In the genomic region with DNA sequence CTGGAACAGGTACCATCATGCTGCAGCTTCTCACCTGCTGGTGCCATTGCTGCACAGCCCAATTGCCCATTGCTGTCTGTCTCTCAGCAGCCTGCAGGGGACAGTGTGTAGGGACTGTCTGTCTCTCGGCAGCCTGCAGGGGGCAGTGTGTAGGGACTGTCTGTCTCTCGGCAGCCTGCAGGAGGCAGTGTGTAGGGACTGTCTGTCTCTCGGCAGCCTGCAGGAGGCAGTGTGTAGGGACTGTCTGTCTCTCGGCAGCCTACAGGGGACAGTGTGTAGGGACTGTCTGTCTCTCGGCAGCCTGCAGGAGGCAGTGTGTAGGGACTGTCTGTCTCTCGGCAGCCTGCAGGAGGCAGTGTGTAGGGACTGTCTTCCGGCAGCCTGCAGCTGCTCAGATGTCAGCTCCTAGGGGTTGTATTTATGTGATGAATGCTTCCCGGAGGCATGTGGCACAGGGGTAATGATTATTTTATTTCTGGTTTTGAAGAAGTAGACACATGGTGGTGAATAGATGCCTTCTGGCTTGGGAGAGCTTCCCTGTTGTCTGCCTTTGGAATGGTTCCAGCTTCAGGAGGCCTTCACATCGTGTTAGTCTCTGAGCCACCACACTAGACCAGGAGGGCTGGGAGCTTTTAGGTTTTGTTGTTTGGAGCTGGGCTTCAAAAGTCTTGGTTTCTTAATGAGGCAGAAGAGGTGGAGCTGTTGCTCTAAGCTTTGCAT, we compare ENCODE assay signal across 8 mouse cellular contexts.
DNase-seq lines count a peak whose midpoint lies in the region; ATAC-seq and TF ChIP-seq lines count a peak whose summit lies in the region.

No protein-coding gene starts in this region.

- peak; percentile 52 for DNase-seq in forebrain, embryonic 14.5 days (ENCODE audit: low spot score)
- DNase-seq in layer of hippocampus, adult 2 months (ENCODE audit: low spot score in 2 of 2) = peak in 1 of 2 experiments; percentile 24
- DNase-seq in layer of hippocampus, postnatal 25 days (ENCODE audit: extremely low spot score in 1 of 2, low spot score in 1 of 2) = no peak
- DNase-seq in Patski (ENCODE audit: low read depth, low spot score) = no peak
- peak; percentile 59 for DNase-seq in layer of hippocampus, adult 9-11 months
- no peak for DNase-seq in adrenal gland, postnatal 10 days
- DNase-seq in thymus, postnatal 36 days = no peak

- WGBS in forebrain, embryonic 14.5 days = 77% methylated on average over 9 of the region's 9 CpGs
- WGBS in forebrain, embryonic 13.5 days = 80% methylated on average over 9 of the region's 9 CpGs

- H3K9ac ChIP-seq in forebrain, embryonic 14.5 days (ENCODE audit: low read length) = no peak overlapping the region
- no peak overlapping the region for H3K9ac ChIP-seq in forebrain, embryonic 13.5 days

- H3K27me3 ChIP-seq in forebrain, embryonic 14.5 days (replicated peaks; ENCODE audit: control insufficient read depth, insufficient read depth, low read length) = no peaks in the 10 kb centered on the region
- H3K27me3 ChIP-seq in forebrain, embryonic 13.5 days = no peaks in the 10 kb centered on the region
- no peaks in the 10 kb centered on the region for H3K27me3 ChIP-seq in Patski

- no peak overlapping the region for H3K4me3 ChIP-seq in forebrain, embryonic 14.5 days (ENCODE audit: low read depth, low read length)
- no peak overlapping the region for H3K4me3 ChIP-seq in forebrain, embryonic 13.5 days
- no peak overlapping the region for H3K4me3 ChIP-seq in layer of hippocampus, adult 2 months

- POLR2A ChIA-PET in Patski (lab: Charles Lee) = no interaction called here

- H3K27ac ChIP-seq in forebrain, embryonic 14.5 days (ENCODE audit: low read depth, low read length) = no peak overlapping the region
- H3K27ac ChIP-seq in forebrain, embryonic 13.5 days = no peak overlapping the region
- peak overlapping the region; percentile 56 for H3K27ac ChIP-seq in layer of hippocampus, adult 2 months

- peak; percentile 72 for TF ChIP-seq CTCF in layer of hippocampus, adult 2 months (conservative IDR thresholded peaks at IDR 0.05)
- TF ChIP-seq CTCF in Patski (IDR thresholded peaks at IDR 0.05) = peak; percentile 52

- no peak overlapping the region for H3K4me2 ChIP-seq in forebrain, embryonic 14.5 days (ENCODE audit: low read length)
- H3K4me2 ChIP-seq in forebrain, embryonic 13.5 days = no peak overlapping the region

- no peak for ATAC-seq in forebrain, embryonic 14.5 days
- ATAC-seq in forebrain, embryonic 13.5 days = no peak
- no peak for ATAC-seq in Patski

- H3K36me3 ChIP-seq in forebrain, embryonic 14.5 days (ENCODE audit: control insufficient read depth, insufficient read depth, low read length) = no peaks in the 10 kb centered on the region
- no peaks in the 10 kb centered on the region for H3K36me3 ChIP-seq in forebrain, embryonic 13.5 days (ENCODE audit: poor library complexity, severe bottlenecking)

- CTCF ChIA-PET in Patski (lab: Charles Lee) = interaction anchor here (0.7 to 2.5 kb wide), 12 partner anchors 8 to 270 kb away, joined by 3 to 11 read pairs (median 4); no protein-coding TSS in a partner anchor

- no peaks in the 10 kb centered on the region for H3K9me3 ChIP-seq in forebrain, embryonic 14.5 days (replicated peaks; ENCODE audit: control insufficient read depth, low read length)
- no peaks in the 10 kb centered on the region for H3K9me3 ChIP-seq in forebrain, embryonic 13.5 days (replicated peaks)

- in situ Hi-C loops in Patski (cut with MboI; ENCODE audit: low pct_unique_long_range_greater_than_20kb) = no loop called here

- no peaks in the 10 kb centered on the region; the same call in 1 of the 2 replicates for H3K4me1 ChIP-seq in forebrain, embryonic 14.5 days (ENCODE audit: control insufficient read depth, insufficient read depth, low read length)
- peaks cover 14% of the 10 kb centered on the region; the same call in 1 of the 2 replicates for H3K4me1 ChIP-seq in forebrain, embryonic 13.5 days

Comparison
In these comparisons a context has a peak if more than half of its experiments do, and no peak if none do; other contexts are left out.
1. DNase-seq: peak in forebrain, embryonic 14.5 days (single experiment) and layer of hippocampus, adult 9-11 months (single experiment); none in layer of hippocampus, postnatal 25 days (0 of 2), Patski (single experiment), adrenal gland, postnatal 10 days (single experiment) and thymus, postnatal 36 days (0 of 2).